Mouse (Mus musculus): Measurements from ENCODE around the gene 2010111I01Rik. TPM values are rescaled to one million over a fixed set of nuclear protein-coding genes. Genes with fewer than 3 reads are reported as not detected.

The 2010111I01Rik gene
- total and polyA plus RNA-seq, 2 experiments from 2014 or later = 107 to 149 TPM

- no peak overlapping the region for H3K27ac ChIP-seq (ENCODE audit: low read depth)
- no peak overlapping the region for H3K9ac ChIP-seq (replicated peaks; ENCODE audit: low read depth, low read length)
- no peak for TF ChIP-seq EP300 (IDR thresholded peaks at IDR 0.05; ENCODE audit: low read depth)
- TF ChIP-seq CTCF (IDR thresholded peaks at IDR 0.05; ENCODE audit: low read depth) = no peak
- no peaks in the 10 kb centered on the region for H3K36me3 ChIP-seq (replicated peaks; ENCODE audit: control insufficient read depth, insufficient read depth, low read length)
- H3K27me3 ChIP-seq (ENCODE audit: control insufficient read depth, insufficient read depth, low read length) = no peaks in the 10 kb centered on the region
- H3K4me2 ChIP-seq (ENCODE audit: low read depth, low read length) = no peak overlapping the region
- WGBS = 65% methylated on average over 1 of the region's 1 CpGs
- ATAC-seq (ENCODE audit: insufficient read depth, low read depth) (no peak), DNase-seq (ENCODE audit: low spot score) (no peak)
- no peak overlapping the region for H3K4me3 ChIP-seq (ENCODE audit: low read depth, low read length)
- H3K9me3 ChIP-seq (replicated peaks; ENCODE audit: control insufficient read depth, low read length) = no peaks in the 10 kb centered on the region
- 0 out of 2 replicates have a peak, but pooled peaks cover 3% of the 10 kb centered on the region for H3K4me1 ChIP-seq (ENCODE audit: control insufficient read depth, insufficient read depth)
Observed at GRCm38 (mm10) chr13:63038871-63039270, 74.2 kb downstream of the 2010111I01Rik start.

GRCm38 (mm10) chr13:63039326-63039725 lies 74.6 kb downstream of the 2010111I01Rik start:
- H3K27ac ChIP-seq (ENCODE audit: low read depth) = 0 out of 2 replicates have a peak overlapping the region, but pooled peaks have one; percentile 30
- ATAC-seq (ENCODE audit: insufficient read depth, low read depth) (no peak), DNase-seq (ENCODE audit: low spot score) (no peak)

GRCm38 (mm10) chr13:63039848-63040247 lies 75.2 kb downstream of the 2010111I01Rik start:
- no peaks in the 10 kb centered on the region for H3K27me3 ChIP-seq (ENCODE audit: control insufficient read depth, insufficient read depth, low read length)
- no peak overlapping the region for H3K4me2 ChIP-seq (ENCODE audit: low read depth, low read length)
- 0 out of 2 replicates have a peak, but pooled peaks cover 3% of the 10 kb centered on the region for H3K4me1 ChIP-seq (ENCODE audit: control insufficient read depth, insufficient read depth)
- DNase-seq (ENCODE audit: low spot score) (no peak), ATAC-seq (ENCODE audit: insufficient read depth, low read depth) (no peak)
- no peaks in the 10 kb centered on the region for H3K9me3 ChIP-seq (replicated peaks; ENCODE audit: control insufficient read depth, low read length)
- H3K36me3 ChIP-seq (replicated peaks; ENCODE audit: control insufficient read depth, insufficient read depth, low read length) = no peaks in the 10 kb centered on the region
- no peak overlapping the region for H3K9ac ChIP-seq (replicated peaks; ENCODE audit: low read depth, low read length)
- WGBS = 67% methylated on average over 2 of the region's 2 CpGs
- TF ChIP-seq CTCF (IDR thresholded peaks at IDR 0.05; ENCODE audit: low read depth) = no peak
- no peak for TF ChIP-seq EP300 (IDR thresholded peaks at IDR 0.05; ENCODE audit: low read depth)
- H3K4me3 ChIP-seq (ENCODE audit: low read depth, low read length) = no peak overlapping the region
- 0 out of 2 replicates have a peak overlapping the region, but pooled peaks have one; percentile 30 for H3K27ac ChIP-seq (ENCODE audit: low read depth)

More at GRCm38 (mm10) chr13:63039326-63039725, 74.6 kb downstream of the 2010111I01Rik start:
- 24% methylated on average over 6 of the region's 6 CpGs for WGBS
- Histone ChIP-seq H3K4me3 (ENCODE audit: low read depth, low read length) (no peak overlapping the region), H3K4me2 (ENCODE audit: low read depth, low read length) (no peak overlapping the region), H3K27me3 (ENCODE audit: control insufficient read depth, insufficient read depth, low read length) (no peaks in the 10 kb centered on the region), H3K36me3 (replicated peaks; ENCODE audit: control insufficient read depth, insufficient read depth, low read length) (no peaks in the 10 kb centered on the region), H3K9me3 (replicated peaks; ENCODE audit: control insufficient read depth, low read length) (no peaks in the 10 kb centered on the region), H3K9ac (replicated peaks; ENCODE audit: low read depth, low read length) (no peak overlapping the region), H3K4me1 (ENCODE audit: control insufficient read depth, insufficient read depth) (0 out of 2 replicates have a peak, but pooled peaks cover 3% of the 10 kb centered on the region)
- TF ChIP-seq CTCF (IDR thresholded peaks at IDR 0.05; ENCODE audit: low read depth) (no peak), EP300 (IDR thresholded peaks at IDR 0.05; ENCODE audit: low read depth) (no peak)

- H3K36me3 ChIP-seq (replicated peaks; ENCODE audit: control insufficient read depth, insufficient read depth, low read length) = no peaks in the 10 kb centered on the region
- ATAC-seq (ENCODE audit: insufficient read depth, low read depth) = no peak
- H3K9me3 ChIP-seq (replicated peaks; ENCODE audit: control insufficient read depth, low read length) = no peaks in the 10 kb centered on the region
Observed at GRCm38 (mm10) chr13:63045504-63046205, 81.0 kb downstream of the 2010111I01Rik start.

GRCm38 (mm10) chr13:63046206-63047020 lies 81.7 kb downstream of the 2010111I01Rik start:
- H3K9me3 ChIP-seq (replicated peaks; ENCODE audit: control insufficient read depth, low read length) = no peaks in the 10 kb centered on the region
- ATAC-seq (ENCODE audit: insufficient read depth, low read depth) (peak; percentile 87), DNase-seq (ENCODE audit: low spot score) (peak; percentile 75)
- 0 out of 2 replicates have a peak overlapping the region, but pooled peaks have one; percentile 3 for H3K27ac ChIP-seq (ENCODE audit: low read depth)
- no peak overlapping the region for H3K9ac ChIP-seq (replicated peaks; ENCODE audit: low read depth, low read length)
- no peaks in the 10 kb centered on the region for H3K4me1 ChIP-seq (ENCODE audit: control insufficient read depth, insufficient read depth)
- no peak overlapping the region for H3K4me3 ChIP-seq (ENCODE audit: low read depth, low read length)
- WGBS = 45% methylated on average over 7 of the region's 7 CpGs
- H3K27me3 ChIP-seq (ENCODE audit: control insufficient read depth, insufficient read depth, low read length) = no peaks in the 10 kb centered on the region
- peak; percentile 87 for TF ChIP-seq CTCF (IDR thresholded peaks at IDR 0.05; ENCODE audit: low read depth)
- no peak for TF ChIP-seq EP300 (IDR thresholded peaks at IDR 0.05; ENCODE audit: low read depth)
- H3K36me3 ChIP-seq (replicated peaks; ENCODE audit: control insufficient read depth, insufficient read depth, low read length) = no peaks in the 10 kb centered on the region
- no peak overlapping the region for H3K4me2 ChIP-seq (ENCODE audit: low read depth, low read length)

More at GRCm38 (mm10) chr13:63045504-63046205, 81.0 kb downstream of the 2010111I01Rik start:
- 77% methylated on average over 2 of the region's 2 CpGs for WGBS
- 0 out of 2 replicates have a peak overlapping the region, but pooled peaks have one; percentile 3 for H3K27ac ChIP-seq (ENCODE audit: low read depth)
- DNase-seq (ENCODE audit: low spot score) = no peak
- H3K4me3 ChIP-seq (ENCODE audit: low read depth, low read length) = no peak overlapping the region
- no peaks in the 10 kb centered on the region for H3K27me3 ChIP-seq (ENCODE audit: control insufficient read depth, insufficient read depth, low read length)
- H3K9ac ChIP-seq (replicated peaks; ENCODE audit: low read depth, low read length) = no peak overlapping the region
- TF ChIP-seq EP300 (IDR thresholded peaks at IDR 0.05; ENCODE audit: low read depth) (no peak), CTCF (IDR thresholded peaks at IDR 0.05; ENCODE audit: low read depth) (no peak)
- no peak overlapping the region for H3K4me2 ChIP-seq (ENCODE audit: low read depth, low read length)
- 0 out of 2 replicates have a peak, but pooled peaks cover 3% of the 10 kb centered on the region for H3K4me1 ChIP-seq (ENCODE audit: control insufficient read depth, insufficient read depth)

All from heart, postnatal 0 days (tissue).